Mouse (Mus musculus): ENCODE results near the gene Josd1. TPM values are rescaled to one million over a fixed set of nuclear protein-coding genes. Genes with fewer than 3 reads are reported as not detected.

The Josd1 gene
- total and polyA plus RNA-seq, 2 experiments, result 19.0 to 21.9 TPM

- Histone ChIP-seq H3K4me3 (ENCODE audit: insufficient read depth, low read depth, low read length) (no peak overlapping the region), H3K27me3 (ENCODE audit: control insufficient read depth, insufficient read depth, low read length) (no peaks in the 10 kb centered on the region), H3K27ac (replicated peaks; ENCODE audit: insufficient read depth, low read depth, low read length) (no peak overlapping the region), H3K79me2 (ENCODE audit: control insufficient read depth, insufficient read depth, low read length) (no peaks in the 10 kb centered on the region), H3K4me1 (ENCODE audit: control insufficient read depth, insufficient read depth, low read length) (no peaks in the 10 kb centered on the region), H3K9ac (ENCODE audit: low read depth, low read length) (no peak overlapping the region), H3K36me3 (ENCODE audit: control insufficient read depth, insufficient read depth, low read length) (no peaks in the 10 kb centered on the region)
- TF ChIP-seq POLR2A (IDR thresholded peaks at IDR 0.05; ENCODE audit: extremely low read depth, insufficient read depth, low read length), result no peak
- peak; percentile 59 for TF ChIP-seq CTCF (IDR thresholded peaks at IDR 0.05; ENCODE audit: low read depth, low read length)
- no peak for DNase-seq (ENCODE audit: extremely low read depth, low read depth, low spot score)
- WGBS, result 76% methylated on average over 4 of the region's 4 CpGs
These were observed 36.2 kb downstream of the Josd1 start for GRCm38 (mm10) chr15:79651481-79651880.

- DNase-seq (ENCODE audit: extremely low read depth, low read depth, low spot score), result no peak
- TF ChIP-seq POLR2A (IDR thresholded peaks at IDR 0.05; ENCODE audit: extremely low read depth, insufficient read depth, low read length) (no peak), CTCF (IDR thresholded peaks at IDR 0.05; ENCODE audit: low read depth, low read length) (peak; percentile 62; the same call in 1 of the 2 replicates)
- no peaks in the 10 kb centered on the region for H3K4me1 ChIP-seq (ENCODE audit: control insufficient read depth, insufficient read depth, low read length)
These were observed 37.1 kb downstream of the Josd1 start for GRCm38 (mm10) chr15:79650569-79650968.

GRCm38 (mm10) chr15:79648130-79648529 is 39.6 kb downstream of the Josd1 start:
- no peak overlapping the region for H3K4me3 ChIP-seq (ENCODE audit: insufficient read depth, low read depth, low read length)
- no peaks in the 10 kb centered on the region for H3K4me1 ChIP-seq (ENCODE audit: control insufficient read depth, insufficient read depth, low read length)
- no peak for TF ChIP-seq POLR2A (IDR thresholded peaks at IDR 0.05; ENCODE audit: extremely low read depth, insufficient read depth, low read length)
- TF ChIP-seq CTCF (IDR thresholded peaks at IDR 0.05; ENCODE audit: low read depth, low read length), result no peak
- no peak overlapping the region for H3K27ac ChIP-seq (replicated peaks; ENCODE audit: insufficient read depth, low read depth, low read length)
- no peak for DNase-seq (ENCODE audit: extremely low read depth, low read depth, low spot score)
- H3K36me3 ChIP-seq (ENCODE audit: control insufficient read depth, insufficient read depth, low read length), result no peaks in the 10 kb centered on the region
- 89% methylated on average over 12 of the region's 12 CpGs for WGBS
- no peaks in the 10 kb centered on the region for H3K79me2 ChIP-seq (ENCODE audit: control insufficient read depth, insufficient read depth, low read length)
- no peaks in the 10 kb centered on the region for H3K27me3 ChIP-seq (ENCODE audit: control insufficient read depth, insufficient read depth, low read length)
- no peak overlapping the region for H3K9ac ChIP-seq (ENCODE audit: low read depth, low read length)

More at GRCm38 (mm10) chr15:79650569-79650968, 37.1 kb downstream of the Josd1 start:
- Histone ChIP-seq H3K27ac (replicated peaks; ENCODE audit: insufficient read depth, low read depth, low read length) (no peak overlapping the region), H3K36me3 (ENCODE audit: control insufficient read depth, insufficient read depth, low read length) (no peaks in the 10 kb centered on the region), H3K4me3 (ENCODE audit: insufficient read depth, low read depth, low read length) (no peak overlapping the region), H3K9ac (ENCODE audit: low read depth, low read length) (no peak overlapping the region), H3K79me2 (ENCODE audit: control insufficient read depth, insufficient read depth, low read length) (no peaks in the 10 kb centered on the region), H3K27me3 (ENCODE audit: control insufficient read depth, insufficient read depth, low read length) (no peaks in the 10 kb centered on the region)

- no peak for DNase-seq (ENCODE audit: extremely low read depth, low read depth, low spot score)
- Histone ChIP-seq H3K36me3 (ENCODE audit: control insufficient read depth, insufficient read depth, low read length) (no peaks in the 10 kb centered on the region), H3K4me3 (ENCODE audit: insufficient read depth, low read depth, low read length) (no peak overlapping the region), H3K79me2 (ENCODE audit: control insufficient read depth, insufficient read depth, low read length) (no peaks in the 10 kb centered on the region), H3K9ac (ENCODE audit: low read depth, low read length) (no peak overlapping the region), H3K27ac (replicated peaks; ENCODE audit: insufficient read depth, low read depth, low read length) (no peak overlapping the region), H3K4me1 (ENCODE audit: control insufficient read depth, insufficient read depth, low read length) (no peaks in the 10 kb centered on the region), H3K27me3 (ENCODE audit: control insufficient read depth, insufficient read depth, low read length) (no peaks in the 10 kb centered on the region)
- TF ChIP-seq CTCF (IDR thresholded peaks at IDR 0.05; ENCODE audit: low read depth, low read length), result no peak
- TF ChIP-seq POLR2A (IDR thresholded peaks at IDR 0.05; ENCODE audit: extremely low read depth, insufficient read depth, low read length), result no peak
- 87% methylated on average over 2 of the region's 2 CpGs for WGBS
These were observed 42.2 kb downstream of the Josd1 start for GRCm38 (mm10) chr15:79645483-79645882.

- Histone ChIP-seq H3K27me3 (ENCODE audit: control insufficient read depth, insufficient read depth, low read length) (no peaks in the 10 kb centered on the region), H3K36me3 (ENCODE audit: control insufficient read depth, insufficient read depth, low read length) (no peaks in the 10 kb centered on the region), H3K9ac (ENCODE audit: low read depth, low read length) (no peak overlapping the region), H3K79me2 (ENCODE audit: control insufficient read depth, insufficient read depth, low read length) (no peaks in the 10 kb centered on the region), H3K27ac (replicated peaks; ENCODE audit: insufficient read depth, low read depth, low read length) (no peak overlapping the region), H3K4me1 (ENCODE audit: control insufficient read depth, insufficient read depth, low read length) (no peaks in the 10 kb centered on the region), H3K4me3 (ENCODE audit: insufficient read depth, low read depth, low read length) (no peak overlapping the region)
- no peak for TF ChIP-seq CTCF (IDR thresholded peaks at IDR 0.05; ENCODE audit: low read depth, low read length)
- no peak for TF ChIP-seq POLR2A (IDR thresholded peaks at IDR 0.05; ENCODE audit: extremely low read depth, insufficient read depth, low read length)
- no peak for DNase-seq (ENCODE audit: extremely low read depth, low read depth, low spot score)
- 78% methylated on average over 12 of the region's 12 CpGs for WGBS
These were observed 46.4 kb downstream of the Josd1 start for GRCm38 (mm10) chr15:79641135-79641817.

- Histone ChIP-seq H3K27ac (replicated peaks; ENCODE audit: insufficient read depth, low read depth, low read length) (no peak overlapping the region), H3K9ac (ENCODE audit: low read depth, low read length) (no peak overlapping the region), H3K4me1 (ENCODE audit: control insufficient read depth, insufficient read depth, low read length) (no peaks in the 10 kb centered on the region), H3K36me3 (ENCODE audit: control insufficient read depth, insufficient read depth, low read length) (0 out of 2 replicates have a peak, but pooled peaks cover 2% of the 10 kb centered on the region), H3K27me3 (ENCODE audit: control insufficient read depth, insufficient read depth, low read length) (no peaks in the 10 kb centered on the region), H3K79me2 (ENCODE audit: control insufficient read depth, insufficient read depth, low read length) (no peaks in the 10 kb centered on the region), H3K4me3 (ENCODE audit: insufficient read depth, low read depth, low read length) (no peak overlapping the region)
- WGBS, result 74% methylated on average over 2 of the region's 2 CpGs
- no peak for TF ChIP-seq CTCF (IDR thresholded peaks at IDR 0.05; ENCODE audit: low read depth, low read length)
- TF ChIP-seq POLR2A (IDR thresholded peaks at IDR 0.05; ENCODE audit: extremely low read depth, insufficient read depth, low read length), result no peak
- DNase-seq (ENCODE audit: extremely low read depth, low read depth, low spot score), result no peak
These were observed 57.2 kb downstream of the Josd1 start for GRCm38 (mm10) chr15:79630471-79630870.

Other genes starting within 250 kb of the Josd1 start
- 4.3 and 6.8 TPM in 2 replicates for gene Csnk1e, start 232.4 kb downstream of the Josd1 start, total RNA-seq (2014; rRNA removed)
- gene Csnk1e, start 232.4 kb downstream of the Josd1 start, polyA plus RNA-seq (2012; rRNA removed), result 4.7 and 6.6 TPM in 2 replicates
- 0.07 TPM in 1 of 2 replicates, not detected in the other for gene Kcnj4, start 182.7 kb downstream of the Josd1 start, total RNA-seq (2014; rRNA removed)
- not detected in 2 replicates for gene Kcnj4, start 182.7 kb downstream of the Josd1 start, polyA plus RNA-seq (2012; rRNA removed)
- 0.54 and 0.83 TPM in 2 replicates for gene Kdelr3, start 171.5 kb downstream of the Josd1 start, total RNA-seq (2014; rRNA removed)
- gene Kdelr3, start 171.5 kb downstream of the Josd1 start, polyA plus RNA-seq (2012; rRNA removed), result 0.50 and 0.67 TPM in 2 replicates
- gene Ddx17, start 141.2 kb downstream of the Josd1 start, total RNA-seq (2014; rRNA removed), result 88.5 and 102 TPM in 2 replicates
- 75.3 and 105 TPM in 2 replicates for gene Ddx17, start 141.2 kb downstream of the Josd1 start, polyA plus RNA-seq (2012; rRNA removed)
- 0.09 TPM in 1 of 2 replicates, not detected in the other for gene Dmc1, start 82.8 kb downstream of the Josd1 start, total RNA-seq (2014; rRNA removed)
- not detected in 2 replicates for gene Dmc1, start 82.8 kb downstream of the Josd1 start, polyA plus RNA-seq (2012; rRNA removed)
- 0.83 and 1.1 TPM in 2 replicates for gene Fam227a, start 29.0 kb downstream of the Josd1 start, total RNA-seq (2014; rRNA removed)
- 0.14 and 0.20 TPM in 2 replicates for gene Fam227a, start 29.0 kb downstream of the Josd1 start, polyA plus RNA-seq (2012; rRNA removed)
- gene Cby1, start 28.7 kb downstream of the Josd1 start, total RNA-seq (2014; rRNA removed), result 6.6 and 6.8 TPM in 2 replicates
- 3.3 and 4.4 TPM in 2 replicates for gene Cby1, start 28.7 kb downstream of the Josd1 start, polyA plus RNA-seq (2012; rRNA removed)
- gene Tomm22, start 17.1 kb downstream of the Josd1 start, total RNA-seq (2014; rRNA removed), result 46.0 and 52.8 TPM in 2 replicates
- 22.2 and 23.9 TPM in 2 replicates for gene Tomm22, start 17.1 kb downstream of the Josd1 start, polyA plus RNA-seq (2012; rRNA removed)
- gene Gtpbp1, start 2.9 kb upstream of the Josd1 start, total RNA-seq (2014; rRNA removed), result 8.1 and 8.5 TPM in 2 replicates
- gene Gtpbp1, start 2.9 kb upstream of the Josd1 start, polyA plus RNA-seq (2012; rRNA removed), result 12.8 and 13.2 TPM in 2 replicates
- gene Sun2, start 54.6 kb upstream of the Josd1 start, total RNA-seq (2014; rRNA removed), result 33.9 and 45.8 TPM in 2 replicates
- 29.7 and 33.4 TPM in 2 replicates for gene Sun2, start 54.6 kb upstream of the Josd1 start, polyA plus RNA-seq (2012; rRNA removed)
- gene Dnal4, start 89.9 kb upstream of the Josd1 start, total RNA-seq (2014; rRNA removed), result 4.5 and 6.2 TPM in 2 replicates
- gene Dnal4, start 89.9 kb upstream of the Josd1 start, polyA plus RNA-seq (2012; rRNA removed), result 14.2 and 14.9 TPM in 2 replicates
- 0.09 and 0.20 TPM in 2 replicates for gene Nptxr, start 116.8 kb upstream of the Josd1 start, total RNA-seq (2014; rRNA removed)
- gene Nptxr, start 116.8 kb upstream of the Josd1 start, polyA plus RNA-seq (2012; rRNA removed), result 0.11 and 0.19 TPM in 2 replicates
- gene Npcd, start 146.3 kb upstream of the Josd1 start, total RNA-seq (2014; rRNA removed), result not detected in 2 replicates
- 0.26 TPM in 1 of 2 replicates, not detected in the other for gene Npcd, start 146.3 kb upstream of the Josd1 start, polyA plus RNA-seq (2012; rRNA removed)
- gene Cbx6, start 146.8 kb upstream of the Josd1 start, total RNA-seq (2014; rRNA removed), result 1.2 and 1.8 TPM in 2 replicates
- 2.9 and 3.7 TPM in 2 replicates for gene Cbx6, start 146.8 kb upstream of the Josd1 start, polyA plus RNA-seq (2012; rRNA removed)
- gene Apobec3, start 203.7 kb upstream of the Josd1 start, total RNA-seq (2014; rRNA removed), result 2.6 and 3.6 TPM in 2 replicates
- gene Apobec3, start 203.7 kb upstream of the Josd1 start, polyA plus RNA-seq (2012; rRNA removed), result 1.5 and 2.4 TPM in 2 replicates